Mouse (Mus musculus): ENCODE data around the gene Peli1.

Peli1 gene

DNA sequence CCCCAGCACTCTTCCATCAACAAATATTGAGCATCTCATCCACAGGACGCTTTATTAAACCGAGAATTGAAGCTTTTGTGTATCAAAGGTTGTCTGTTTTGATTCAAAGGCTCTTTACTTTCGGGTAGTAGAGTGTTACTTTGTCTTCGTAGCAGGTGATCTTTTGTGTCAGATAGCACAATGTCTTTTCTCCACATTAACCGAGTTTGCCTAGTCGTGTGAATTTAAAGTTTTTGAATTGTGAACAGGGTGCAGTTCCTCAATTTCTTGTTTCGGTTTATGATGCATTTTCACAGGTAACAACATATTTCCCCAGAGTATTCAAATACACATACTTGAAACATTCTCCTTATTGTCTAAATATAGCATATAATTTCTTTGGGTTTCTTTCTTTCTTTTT lies 1.5 kb downstream of the Peli1 start:
- no peak for DNase-seq (ENCODE audit: low spot score in 2 of 2)

DNA sequence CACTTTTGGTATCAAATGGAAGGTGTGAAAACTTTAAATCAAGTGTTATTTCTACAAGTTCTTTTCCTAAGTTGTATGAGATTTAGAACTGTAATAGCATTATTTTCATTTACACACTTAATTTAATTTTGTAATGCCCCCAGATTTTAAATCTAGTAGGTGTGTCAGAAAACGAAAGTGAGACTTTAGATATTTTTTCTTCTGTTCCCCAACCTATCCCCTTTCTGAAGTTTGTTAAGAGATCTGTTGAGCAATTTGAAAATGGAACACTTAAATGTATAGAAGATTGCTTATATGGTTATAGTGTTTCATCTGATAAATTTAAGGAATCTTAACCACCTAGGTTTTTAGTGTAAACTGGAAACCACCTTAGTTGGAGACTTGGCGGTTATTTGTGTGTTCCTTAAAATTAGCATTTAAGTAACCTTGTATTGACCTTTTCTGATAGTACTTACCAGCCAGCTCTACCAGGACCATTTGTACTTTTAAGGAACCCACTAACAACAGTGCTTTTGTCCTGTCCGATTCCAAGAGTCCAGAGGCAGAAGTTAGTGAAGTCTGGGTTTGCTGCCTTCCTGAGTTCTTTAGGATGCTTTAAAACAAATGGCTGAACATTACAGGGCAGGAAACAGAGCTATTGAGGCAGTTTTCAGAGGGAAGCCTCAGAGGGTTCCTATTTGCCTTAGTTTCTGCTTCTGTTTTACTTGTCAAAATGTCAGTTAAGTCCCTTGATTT lies 2.2 kb downstream of the Peli1 start:
- DNase-seq (ENCODE audit: low spot score in 2 of 2): no peak

DNA sequence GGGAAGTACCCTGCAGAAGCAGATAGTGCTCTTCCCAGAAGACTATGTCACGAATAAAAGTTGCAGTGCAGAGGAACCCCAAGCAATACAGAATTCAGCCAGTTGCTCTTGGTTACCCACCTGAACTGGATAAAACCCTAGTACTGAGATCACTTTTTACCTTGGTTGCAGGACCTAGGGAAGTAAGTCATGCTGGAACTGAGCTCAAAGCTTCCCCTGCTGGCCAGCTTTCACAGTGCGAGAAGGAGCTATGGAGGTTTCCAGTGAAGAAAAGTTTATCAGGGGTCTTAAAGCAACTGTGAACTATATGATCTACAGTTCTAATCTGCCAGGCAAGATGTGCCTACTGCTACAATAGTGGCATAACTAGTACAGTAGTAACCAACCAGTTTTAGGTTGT lies 5.5 kb downstream of the Peli1 start:
- no peak for DNase-seq (ENCODE audit: low spot score in 2 of 2)

DNA sequence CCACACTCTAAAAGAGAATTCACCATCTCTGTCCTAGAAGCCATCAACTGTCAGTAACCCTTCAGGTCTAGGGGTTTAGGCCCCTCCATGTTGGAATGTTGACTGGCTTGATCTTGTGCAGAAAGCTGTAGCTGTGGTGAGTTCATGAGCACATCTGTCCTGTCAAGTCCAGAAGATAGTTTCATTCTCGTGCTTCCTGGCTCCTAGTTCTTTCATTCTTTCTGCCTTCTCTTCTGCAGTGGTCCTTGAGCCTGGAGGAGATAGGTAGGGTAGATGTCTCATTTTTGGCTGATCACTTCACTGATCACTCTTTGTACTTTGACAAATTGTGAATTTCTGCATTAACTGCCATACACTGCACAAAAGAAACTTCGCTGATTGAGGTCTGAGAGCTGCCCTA lies 7.4 kb downstream of the Peli1 start:
- DNase-seq (ENCODE audit: low spot score in 2 of 2): no peak

DNA sequence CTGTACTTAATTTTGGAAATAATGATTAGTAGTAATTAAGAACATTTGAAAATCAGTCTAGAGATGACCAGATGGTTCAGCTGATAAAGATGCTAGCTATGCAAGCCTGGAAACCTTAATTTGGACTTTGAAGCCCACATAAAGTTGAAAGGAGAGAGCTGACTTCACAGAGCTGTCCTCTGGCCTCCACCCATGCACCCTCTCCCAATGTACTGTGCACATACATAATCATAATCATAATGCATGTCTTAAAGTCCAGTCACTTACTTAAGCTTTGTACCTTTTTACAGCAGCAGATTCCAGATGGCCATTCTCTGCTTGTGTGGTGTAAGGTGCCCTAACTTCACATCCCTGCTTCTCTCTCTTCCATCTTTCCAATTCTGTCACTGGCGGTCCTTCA lies 9.6 kb downstream of the Peli1 start:
- no peak for DNase-seq (ENCODE audit: low spot score in 2 of 2)

DNA sequence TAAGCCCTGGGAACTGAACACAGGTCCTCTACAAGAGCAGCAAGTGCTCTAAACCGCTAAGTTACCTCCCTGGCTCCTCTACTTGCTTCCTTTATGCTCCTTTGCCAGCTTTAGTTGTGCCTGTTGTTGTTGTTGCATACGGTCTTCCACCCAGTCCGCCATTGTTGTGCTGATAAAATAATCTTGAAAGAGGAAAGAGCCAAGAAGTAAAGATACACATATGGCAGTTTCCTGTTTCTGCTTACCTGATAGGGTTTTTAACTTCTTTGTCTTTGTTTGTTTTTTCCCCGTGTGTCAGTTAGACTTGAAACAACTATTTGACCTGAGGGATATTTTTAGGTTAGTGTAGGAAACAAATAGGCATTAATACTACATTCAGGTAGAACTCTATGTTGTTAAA lies 10.2 kb downstream of the Peli1 start:
- no peak for DNase-seq (ENCODE audit: low spot score in 2 of 2)

DNA sequence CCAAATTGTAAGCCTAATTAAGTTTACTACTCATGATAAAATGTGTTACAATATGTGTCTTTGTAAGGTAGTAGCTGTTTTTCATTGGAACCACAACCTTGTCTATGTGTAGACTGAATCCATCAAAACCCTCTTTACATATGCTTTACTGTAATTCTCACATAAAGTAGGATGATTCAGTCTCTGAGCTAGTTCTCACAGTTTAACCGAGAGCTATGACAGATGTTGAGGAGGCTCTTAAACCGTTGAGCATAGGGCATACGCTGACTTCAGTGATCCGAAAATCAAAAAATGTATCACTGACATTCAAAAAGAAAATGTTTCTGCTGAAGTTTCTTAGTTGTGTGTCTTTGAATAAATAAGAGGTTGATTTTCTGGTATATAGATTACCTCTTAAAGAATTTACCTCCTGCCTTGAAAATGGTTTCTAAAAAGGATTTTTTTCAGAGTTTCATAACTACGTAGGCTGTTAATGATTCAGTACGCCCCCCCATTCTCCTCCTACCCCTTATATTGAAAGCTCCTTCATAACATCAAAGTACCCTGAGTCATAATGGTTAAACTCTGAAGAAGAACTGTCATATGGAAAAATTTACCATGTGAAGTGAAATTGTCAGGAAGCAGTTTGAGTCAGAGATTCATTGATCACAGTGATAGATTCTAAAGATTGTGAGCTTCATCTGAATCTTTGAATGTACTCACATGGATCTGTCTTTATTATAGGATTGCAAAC lies 11.3 kb downstream of the Peli1 start:
- DNase-seq (ENCODE audit: low spot score in 2 of 2): no peak

DNA sequence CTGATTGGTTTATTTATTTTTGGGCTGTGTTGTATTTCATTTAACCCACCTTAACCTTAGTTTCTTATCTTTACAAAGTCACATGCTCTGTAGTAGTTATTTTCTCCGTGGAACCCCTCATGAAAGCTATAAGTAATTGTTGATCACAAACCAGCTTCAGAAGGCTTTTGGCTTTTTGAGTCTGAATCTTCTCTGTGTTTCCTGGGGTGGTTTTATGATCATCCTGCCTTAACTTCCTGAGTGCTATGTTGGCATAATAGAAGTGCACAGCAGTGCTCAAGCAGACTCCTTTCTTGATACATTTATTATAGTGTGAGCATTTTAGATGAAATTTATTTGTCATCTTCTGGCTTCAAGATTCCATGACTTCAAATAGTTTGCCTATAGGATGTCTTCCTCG lies 12.1 kb downstream of the Peli1 start:
- DNase-seq (ENCODE audit: low spot score in 2 of 2): no peak

DNA sequence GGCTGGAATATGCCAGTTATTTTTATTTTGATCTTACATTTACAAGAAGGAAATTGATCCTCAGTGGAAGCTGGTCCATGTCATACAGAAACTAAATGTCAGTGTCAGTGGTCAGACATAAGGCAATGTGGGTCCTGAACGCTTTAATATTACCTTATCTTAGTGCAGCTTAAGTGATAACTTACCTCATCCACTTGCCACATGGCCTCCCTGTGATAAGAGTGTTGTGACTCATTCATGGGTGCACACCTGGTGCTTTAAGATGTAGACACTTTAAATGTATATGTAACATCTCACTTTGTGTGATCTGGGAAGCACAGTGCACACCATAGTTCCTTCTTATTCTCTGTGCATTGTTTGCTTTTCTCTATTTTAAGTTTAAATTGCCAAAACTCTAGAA lies 14.3 kb downstream of the Peli1 start:
- DNase-seq (ENCODE audit: low spot score in 2 of 2): no peak

DNA sequence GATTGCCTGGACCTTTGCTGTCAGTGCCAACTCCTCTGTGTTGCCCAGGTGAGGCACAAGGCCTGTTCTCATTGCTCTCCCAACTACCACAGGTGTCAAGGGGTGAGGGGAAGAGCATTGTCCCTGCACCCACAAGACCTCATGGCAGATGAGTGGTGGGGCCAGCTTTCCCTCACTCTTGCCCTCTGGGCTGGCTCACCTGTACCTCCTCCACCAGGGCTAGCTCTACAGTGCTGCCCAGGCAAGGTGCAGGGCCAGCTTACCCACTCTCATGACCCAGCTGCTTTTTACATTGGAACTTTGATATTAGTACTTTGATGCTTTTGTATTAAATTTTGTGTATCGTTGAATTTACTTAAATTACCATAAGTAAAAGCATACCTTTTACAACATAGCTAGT lies 16.0 kb downstream of the Peli1 start:
- DNase-seq (ENCODE audit: low spot score in 2 of 2): no peak

DNA sequence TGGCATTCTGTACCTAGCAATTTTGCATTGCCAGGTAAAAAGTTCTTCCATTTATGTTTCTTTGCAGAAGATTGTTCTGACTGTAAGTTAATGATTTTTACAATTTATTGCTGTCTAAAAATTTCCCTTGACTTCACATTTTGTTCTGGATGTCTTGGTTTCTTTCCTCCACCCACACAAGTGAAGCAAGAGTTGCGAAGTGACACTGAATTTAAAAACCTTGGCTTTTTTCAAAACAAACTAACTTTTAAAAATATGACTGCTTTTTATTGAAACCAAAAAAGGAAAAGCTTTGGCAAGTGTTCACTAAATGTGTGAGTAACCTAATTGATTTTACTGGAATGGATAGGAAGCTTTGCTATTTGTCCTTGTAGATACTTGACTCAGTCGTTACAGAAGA lies 18.2 kb downstream of the Peli1 start:
- DNase-seq (ENCODE audit: low spot score in 2 of 2): no peak

DNA sequence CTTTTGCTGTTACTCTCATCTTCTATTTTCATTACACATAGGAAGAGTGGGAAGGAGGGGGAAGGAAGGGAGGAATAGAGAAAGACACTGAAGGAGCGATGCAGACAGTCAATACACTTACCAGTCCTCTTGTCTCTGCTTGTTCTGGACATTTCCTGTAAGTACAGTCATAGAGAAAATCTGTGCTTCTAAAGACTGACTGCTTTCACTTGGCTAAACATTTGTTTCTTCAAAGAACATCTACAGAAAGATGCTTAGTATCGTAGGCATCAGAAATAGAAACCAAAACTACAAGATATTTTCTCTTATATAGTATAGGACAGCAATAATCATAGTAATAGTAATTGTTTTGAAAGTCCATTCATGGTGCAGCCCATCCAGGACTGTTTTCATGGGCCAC lies 23.4 kb downstream of the Peli1 start:
- no peak for DNase-seq (ENCODE audit: low spot score in 2 of 2)

DNA sequence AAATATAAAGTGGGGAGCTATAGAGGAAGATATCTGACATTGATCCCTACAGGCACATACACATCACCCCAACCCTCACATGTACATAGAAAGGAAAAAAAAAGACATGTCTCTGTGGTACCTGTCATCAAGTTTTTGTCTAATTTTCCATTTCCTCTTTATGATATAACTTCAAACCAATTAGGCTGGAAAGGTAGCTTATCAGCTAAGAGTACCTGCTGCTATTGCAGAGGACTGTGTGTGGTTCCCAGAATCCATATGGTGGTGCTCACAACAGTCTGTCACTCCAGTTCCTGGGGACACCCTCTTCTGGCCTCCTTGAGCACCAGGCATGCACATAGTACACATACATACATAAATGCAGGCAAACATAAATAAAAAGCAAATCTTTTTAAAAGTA lies 24.7 kb downstream of the Peli1 start:
- no peak for DNase-seq (ENCODE audit: low spot score in 2 of 2)

DNA sequence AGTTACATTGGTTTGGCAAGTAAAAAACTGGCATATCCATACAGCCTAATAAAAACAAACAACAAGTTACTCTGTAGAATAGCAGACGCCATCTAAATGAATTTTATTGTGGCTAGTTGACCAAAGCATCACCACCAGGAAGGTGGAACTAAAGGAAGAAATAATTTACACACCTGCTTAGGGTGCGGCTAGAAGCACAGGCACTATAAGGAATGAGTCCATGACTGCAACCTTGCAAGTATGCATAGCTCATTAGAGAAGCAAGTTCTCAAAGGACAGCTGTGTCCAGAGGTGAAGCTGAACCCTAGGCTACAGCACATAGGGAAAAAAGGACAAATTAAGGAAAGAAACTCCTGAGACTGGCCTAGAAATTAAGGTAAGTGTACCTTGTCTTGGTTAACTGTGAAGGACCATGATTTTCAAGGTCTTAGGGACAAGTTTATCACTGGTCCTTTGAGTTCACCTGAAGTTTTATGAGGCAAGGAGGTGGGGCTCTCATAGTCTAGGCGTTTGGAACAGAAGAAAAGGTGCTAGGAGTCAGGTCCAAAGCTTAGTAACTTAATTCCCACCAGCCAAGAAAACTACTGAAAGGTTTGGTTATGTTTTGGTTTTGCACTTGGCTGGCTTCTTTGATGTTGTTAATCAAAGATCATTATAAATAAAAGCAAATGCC lies 25.7 kb downstream of the Peli1 start:
- DNase-seq (ENCODE audit: low spot score in 2 of 2): no peak

DNA sequence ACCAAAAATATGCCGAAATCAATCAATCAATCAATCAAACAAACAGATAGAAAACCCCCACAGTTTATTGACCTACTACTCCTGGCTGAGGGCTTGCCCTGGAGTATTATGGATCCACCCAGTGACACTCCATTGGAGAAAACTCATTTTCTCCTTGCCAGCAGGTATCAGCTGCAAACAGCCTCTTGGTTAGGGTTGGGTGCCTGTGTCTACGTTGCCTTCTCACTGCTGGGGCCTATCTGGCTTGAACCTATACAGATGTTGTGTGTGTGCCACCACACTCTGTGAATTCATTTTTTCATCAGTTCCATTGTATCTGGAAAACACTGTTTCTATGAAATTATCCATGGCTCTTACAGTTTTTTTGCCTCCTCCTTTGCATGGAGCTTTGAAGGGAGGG lies 30.6 kb downstream of the Peli1 start:
- no peak for DNase-seq (ENCODE audit: low spot score in 2 of 2)

DNA sequence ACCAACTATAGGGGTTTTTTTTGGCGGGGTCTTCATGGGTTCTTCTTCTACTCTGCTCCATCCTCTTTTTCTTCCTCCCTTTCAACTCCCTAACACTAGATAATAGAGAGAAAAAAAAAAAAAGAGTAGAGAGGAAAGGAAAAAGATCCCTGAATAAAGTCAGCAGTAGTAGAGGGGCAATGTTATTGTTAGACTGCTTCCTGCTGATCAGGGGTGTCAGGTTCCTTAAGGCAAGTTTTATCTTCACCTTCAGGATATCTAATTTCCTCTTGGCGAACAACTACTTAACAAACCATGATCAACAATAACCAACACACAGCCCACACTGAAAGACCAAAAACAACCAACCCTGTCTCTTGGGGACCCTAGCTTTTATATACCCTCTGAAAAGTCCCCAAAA lies 31.3 kb downstream of the Peli1 start:
- no peak for DNase-seq (ENCODE audit: low spot score in 2 of 2)

DNA sequence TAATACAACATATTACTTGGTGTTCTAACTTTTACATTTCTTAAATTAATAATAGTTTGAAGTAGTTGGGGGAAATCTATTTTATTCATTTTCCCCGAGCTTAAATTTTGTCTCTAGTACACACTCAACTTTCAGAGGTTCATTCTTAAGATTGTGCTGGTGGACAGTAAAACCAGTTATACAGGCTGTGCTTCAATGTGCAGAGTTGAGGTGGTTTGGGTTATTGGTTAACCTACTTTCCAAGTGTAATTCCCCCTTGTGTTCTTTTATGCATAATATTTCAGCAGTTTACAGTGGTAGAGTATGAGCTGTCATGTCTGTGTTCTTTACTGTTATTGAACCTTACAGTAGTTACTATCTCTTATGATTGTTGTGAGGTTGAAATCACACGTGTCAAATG lies 40.6 kb downstream of the Peli1 start:
- no peak for DNase-seq (ENCODE audit: low spot score in 2 of 2)

DNA sequence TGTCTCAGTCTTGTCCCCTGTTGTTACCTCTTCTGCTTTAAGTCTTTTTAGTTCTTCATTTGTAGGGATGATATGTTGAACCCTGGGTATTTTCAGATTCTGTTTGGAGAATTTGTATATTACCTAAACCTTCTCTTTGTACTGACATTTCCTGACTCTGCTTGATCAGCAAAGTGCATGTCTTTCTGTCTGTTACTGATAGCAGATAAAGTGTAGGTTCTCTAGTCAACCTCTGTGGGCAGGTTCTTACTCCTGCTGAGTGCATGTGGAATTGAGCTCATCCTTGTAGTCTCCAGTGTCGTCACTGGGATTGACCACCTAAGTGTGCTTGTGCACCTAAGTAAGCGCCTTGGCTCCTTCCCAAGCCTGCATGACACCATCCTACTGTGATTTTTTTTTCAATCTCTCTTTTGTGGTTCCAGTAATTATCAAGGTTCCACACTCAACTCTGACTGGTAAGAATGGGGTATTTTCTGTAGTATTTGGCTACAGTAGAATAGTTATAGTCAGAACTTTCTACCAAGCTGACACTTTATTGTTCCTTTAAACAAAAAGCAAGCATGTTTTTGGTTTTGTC lies 43.9 kb downstream of the Peli1 start:
- DNase-seq (ENCODE audit: low spot score in 2 of 2): no peak

DNA sequence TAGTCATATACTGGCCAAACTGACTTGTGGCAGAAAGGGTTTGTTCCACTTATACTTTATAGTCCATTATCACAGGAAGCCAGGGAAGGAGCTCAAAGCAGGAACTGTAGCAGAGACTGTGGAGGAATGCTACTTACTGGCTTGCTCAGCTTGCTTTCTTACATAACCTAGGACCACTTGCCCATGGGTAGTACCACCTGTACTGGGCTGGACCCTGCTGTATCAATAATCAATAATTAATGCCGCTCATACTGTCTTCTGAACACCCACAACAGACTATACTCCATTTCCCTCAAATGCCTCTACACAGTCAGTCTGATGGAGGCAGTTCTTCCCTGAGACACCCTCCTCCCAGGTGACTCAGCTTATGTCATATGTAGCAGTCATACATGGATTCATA lies 48.4 kb downstream of the Peli1 start:
- DNase-seq (ENCODE audit: low spot score in 2 of 2): no peak

DNA sequence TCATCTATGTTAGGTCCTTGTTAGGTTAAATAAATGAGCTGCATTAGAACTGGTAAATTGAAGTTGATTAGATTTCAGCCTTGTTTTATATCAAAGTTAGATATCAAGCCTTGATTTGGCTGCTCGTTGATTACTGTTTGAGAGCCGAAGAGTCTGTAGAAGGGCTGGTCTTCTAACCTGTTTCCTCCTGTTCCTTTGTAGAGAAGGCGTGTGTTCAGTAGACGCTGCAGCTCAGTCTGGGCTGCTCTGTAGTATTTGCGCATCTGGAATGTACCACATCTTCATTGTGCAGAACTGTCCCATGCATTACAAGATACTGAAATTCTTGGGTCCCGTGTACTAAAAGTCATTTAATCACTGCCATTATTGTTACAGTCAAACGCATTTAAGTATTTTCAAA lies 50.2 kb downstream of the Peli1 start:
- no peak for DNase-seq (ENCODE audit: low spot score in 2 of 2)

DNA sequence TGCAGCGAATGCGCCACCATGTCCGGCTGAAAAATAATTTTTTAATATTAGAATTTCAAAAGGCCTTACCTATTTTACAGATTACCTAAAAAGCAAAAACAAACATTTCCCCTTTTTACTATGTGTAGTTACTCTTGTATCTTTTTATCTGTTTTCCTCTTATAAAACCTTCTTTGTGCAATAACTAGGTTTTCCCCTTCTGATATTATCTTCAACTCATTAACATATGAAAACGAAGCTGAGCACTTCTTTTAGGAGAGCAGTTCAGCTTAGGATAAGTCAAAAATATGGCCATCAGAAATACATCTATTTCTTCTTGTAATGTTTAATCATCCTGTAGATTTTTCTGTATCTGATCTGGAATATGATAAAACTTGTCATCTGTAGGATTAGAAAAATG lies 50.7 kb downstream of the Peli1 start:
- no peak for DNase-seq (ENCODE audit: low spot score in 2 of 2)

DNA sequence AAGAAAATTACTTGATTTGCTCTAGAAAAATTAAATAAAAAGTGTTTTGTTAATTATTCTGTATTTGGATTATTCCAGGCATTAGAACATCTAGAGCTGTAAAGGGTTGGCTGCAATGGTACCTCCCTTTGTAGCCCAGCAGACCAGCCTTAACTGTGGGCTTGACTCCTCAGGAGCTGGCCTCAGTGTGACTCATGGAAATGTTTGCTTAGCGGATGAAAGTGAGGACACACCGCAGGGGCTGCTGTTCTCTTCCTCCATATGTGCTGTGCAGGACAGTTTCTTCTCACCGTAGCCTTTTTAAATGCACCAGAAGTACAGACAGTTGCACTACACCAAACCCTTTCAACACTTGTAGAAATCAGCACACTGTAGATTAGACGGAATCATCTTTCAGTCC lies 58.4 kb downstream of the Peli1 start:
- DNase-seq (ENCODE audit: low spot score in 2 of 2): no peak

DNA sequence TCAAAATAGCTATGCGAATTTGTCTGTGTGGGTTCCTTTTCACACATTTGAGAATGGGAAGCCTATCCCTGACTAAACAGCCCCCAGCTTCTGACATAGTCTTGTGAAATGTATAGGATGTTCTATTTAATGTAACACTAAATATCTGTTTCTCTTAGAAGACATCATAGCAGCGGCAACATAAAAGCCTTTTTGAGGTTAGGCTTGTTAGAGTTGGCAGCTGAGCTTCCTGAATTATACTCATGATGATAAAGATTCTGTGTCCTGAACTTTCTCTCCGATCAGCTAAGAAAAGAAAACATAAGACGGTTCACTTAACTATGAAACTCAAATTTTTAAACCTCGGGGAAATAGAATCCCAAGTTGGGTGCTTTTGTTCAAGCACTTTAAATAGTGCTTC lies 59.2 kb downstream of the Peli1 start:
- no peak for DNase-seq (ENCODE audit: low spot score in 2 of 2)
